Mouse (Mus musculus): ENCODE measurements at regions not wholly inside any gene's neighbourhood (a gene's known extent, or its start where the extent isn't known, plus 50 kb on each side); places are given as distances from the start of the nearest gene placed in this dataset.
A peak's percentile ranks its signal among the peaks of the same experiment; 100 is the strongest.
"Not testable (repeated sequence)": the region's sequence is repeated elsewhere in the genome, so short reads cannot be mapped to it uniquely, and the experiment has no call there.

DNA sequence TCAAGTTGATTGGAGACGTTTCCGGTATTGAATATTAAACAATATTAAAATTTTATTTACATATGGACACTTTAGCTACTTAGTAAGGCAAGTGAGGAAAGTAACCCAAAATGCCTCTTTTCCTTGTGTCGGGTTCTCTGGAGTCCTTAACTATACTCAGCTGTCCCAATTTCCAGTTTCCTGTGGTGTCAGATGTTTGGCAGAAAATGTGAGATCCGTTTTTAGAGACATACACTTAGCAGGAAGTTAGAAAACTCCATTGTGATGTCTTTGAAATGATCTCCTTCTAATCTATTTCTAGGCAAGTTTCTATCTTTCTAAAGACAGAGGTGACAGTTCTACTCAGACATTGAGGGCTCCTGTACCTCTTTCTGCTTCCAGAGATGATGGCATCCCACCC is 168.9 kb upstream of the Plcxd3 start:
- no peak for DNase-seq (ENCODE audit: low spot score in 2 of 2)

- DNase-seq (ENCODE audit: low spot score in 2 of 2): no peak
These were observed 161.9 kb upstream of the Plcxd3 start for GRCm38 (mm10) chr15:4213371-4213770.

DNA sequence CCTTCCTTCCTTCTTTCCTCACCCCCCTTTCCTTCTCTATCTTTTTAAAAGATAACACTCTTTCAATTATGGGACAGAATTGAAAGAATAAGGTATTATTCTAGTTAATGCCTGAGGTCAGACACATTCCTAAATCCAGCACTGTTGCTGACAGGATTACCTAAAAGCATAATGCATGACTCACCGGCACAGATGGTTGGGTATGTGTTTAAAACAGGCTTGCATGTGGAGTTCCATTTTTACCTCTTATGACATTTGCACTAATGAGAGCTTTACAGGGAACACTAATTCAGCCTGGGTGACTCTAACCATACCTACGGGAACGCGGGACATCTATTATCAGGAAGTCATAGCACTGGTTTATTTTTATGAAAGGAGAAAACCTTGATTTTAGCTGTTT is 156.2 kb upstream of the Plcxd3 start:
- DNase-seq (ENCODE audit: low spot score in 2 of 2): peak; percentile 20 to 50

GRCm38 (mm10) chr15:4228055-4228454 is 147.2 kb upstream of the Plcxd3 start:
- no peak for DNase-seq (ENCODE audit: low spot score in 2 of 2)

DNA sequence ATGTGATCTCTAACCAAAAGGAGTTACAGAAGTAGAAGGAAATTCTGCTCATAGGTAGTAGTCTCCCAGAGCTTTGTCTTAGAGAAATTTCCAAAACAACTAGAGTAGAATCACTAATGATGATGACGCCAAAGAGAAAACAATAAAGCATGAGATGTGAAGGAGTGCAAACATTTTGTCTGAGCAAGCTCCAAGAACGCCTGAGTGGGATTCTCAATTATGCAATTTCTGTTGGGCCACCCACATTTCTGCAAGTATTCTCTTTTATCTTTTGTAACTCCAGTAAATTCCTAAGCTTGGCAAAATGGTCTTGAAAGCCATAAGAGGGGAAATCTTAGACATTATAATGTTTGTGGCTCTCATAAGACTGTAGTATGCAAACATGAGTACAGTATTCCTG is 134.6 kb upstream of the Plcxd3 start:
- DNase-seq (ENCODE audit: low spot score in 2 of 2): no peak

DNA sequence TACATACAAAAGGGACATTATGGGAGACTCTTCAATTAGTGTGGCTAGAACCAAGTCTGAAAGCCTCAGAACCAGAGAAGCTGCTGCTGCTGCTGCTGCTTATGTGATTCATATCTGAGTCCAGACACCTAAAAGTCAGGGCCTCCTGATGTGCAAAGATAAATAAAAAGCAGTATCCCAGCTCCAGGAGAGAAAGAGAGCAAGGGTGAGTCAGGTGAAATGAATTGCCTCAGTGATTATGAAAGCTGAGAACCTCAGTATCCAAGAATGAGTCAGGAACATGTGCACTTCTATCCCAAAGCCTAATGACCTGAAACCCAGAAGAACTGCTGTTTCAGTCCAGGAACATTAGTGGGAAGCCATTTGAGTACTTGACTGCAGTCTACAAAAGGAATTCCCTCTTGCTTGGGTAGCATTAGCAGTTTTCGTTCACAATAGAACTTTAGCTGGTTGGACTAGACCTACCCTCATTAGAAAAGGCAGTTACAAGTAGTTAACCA is 127.6 kb upstream of the Plcxd3 start:
- DNase-seq (ENCODE audit: low spot score in 2 of 2): no peak

DNA sequence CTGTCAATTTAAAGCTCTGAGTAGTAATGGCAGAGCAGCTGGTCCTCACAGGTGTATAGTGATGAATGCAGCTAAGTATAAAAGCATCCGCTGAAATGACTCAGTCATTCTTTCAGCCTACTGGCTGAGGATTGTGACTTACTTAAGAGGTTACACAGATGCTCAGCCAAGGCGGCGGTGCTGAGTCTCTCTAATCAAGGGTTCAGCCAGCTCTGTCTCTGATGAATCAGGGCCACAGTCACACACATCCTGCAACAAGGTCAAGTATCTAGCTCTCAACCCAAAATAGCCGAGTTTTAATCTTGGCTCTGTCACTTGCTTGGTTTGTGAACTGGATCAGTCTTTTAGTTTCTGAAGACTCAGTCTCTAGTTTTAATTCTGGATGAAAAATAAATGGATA is 110.7 kb upstream of the Plcxd3 start:
- DNase-seq (ENCODE audit: low spot score in 2 of 2): no peak

DNA sequence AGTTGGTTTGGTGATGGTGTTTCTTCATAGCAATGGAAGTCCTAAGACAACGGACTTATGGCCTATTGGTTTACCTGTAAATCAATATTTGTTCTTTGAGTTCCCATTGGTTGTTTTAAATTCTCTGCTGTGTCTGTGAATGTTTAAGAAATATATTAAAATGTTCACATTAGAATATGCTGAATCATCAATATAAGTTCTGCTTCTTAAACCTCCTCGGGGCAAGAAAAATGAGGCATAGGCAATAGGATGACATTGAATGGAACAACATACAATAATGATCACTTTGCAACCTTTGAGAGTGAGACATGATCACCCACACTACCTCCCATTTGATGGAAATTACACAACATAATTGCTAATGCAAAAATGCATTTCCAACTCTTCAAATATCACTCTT is 105.5 kb upstream of the Plcxd3 start:
- no peak for DNase-seq (ENCODE audit: low spot score in 2 of 2)

DNA sequence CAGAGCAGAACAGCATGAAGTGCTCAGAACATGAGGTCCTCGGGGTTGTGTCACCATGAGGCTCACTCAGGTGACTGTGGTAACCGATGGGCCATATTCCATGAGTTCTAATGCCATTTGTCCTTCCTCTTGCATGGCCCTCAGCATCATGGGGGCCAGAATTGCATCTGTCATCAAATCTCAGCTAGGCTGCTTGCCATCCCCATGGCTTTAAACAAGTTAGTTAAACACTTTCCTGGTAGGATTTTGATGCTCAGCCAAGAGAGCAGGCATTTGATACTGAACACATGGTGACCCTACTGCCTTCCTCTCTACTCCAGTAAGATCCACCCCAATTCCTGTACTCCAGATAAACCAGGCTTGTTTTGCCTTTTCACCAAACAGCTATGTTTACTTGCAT is 98.3 kb upstream of the Plcxd3 start:
- DNase-seq (ENCODE audit: low spot score in 2 of 2): no peak

- DNase-seq (ENCODE audit: low spot score in 2 of 2): no peak
These were observed 67.8 kb upstream of the Plcxd3 start for GRCm38 (mm10) chr15:4307498-4307897.

DNA sequence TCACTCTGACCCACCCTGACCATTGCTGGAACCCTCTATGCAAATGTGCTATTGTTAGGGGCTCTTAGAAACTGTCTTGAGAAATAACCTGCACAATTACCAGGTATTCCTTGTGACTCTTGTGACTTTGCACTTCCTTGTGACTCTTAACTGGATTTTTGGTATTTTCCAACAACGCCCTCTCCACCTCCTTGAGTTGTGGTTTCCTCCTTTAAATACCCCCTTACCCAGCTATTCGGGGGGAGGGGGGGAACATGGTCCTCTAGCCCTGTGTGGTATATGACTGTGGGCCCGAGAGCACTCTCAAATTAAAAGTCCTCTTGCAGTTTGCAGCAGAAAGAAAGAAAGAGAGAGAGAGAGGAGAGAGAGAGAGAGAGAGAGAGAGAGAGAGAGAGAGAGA is 61.6 kb upstream of the Plcxd3 start:
- DNase-seq (ENCODE audit: low spot score in 2 of 2): not testable (repeated sequence)

DNA sequence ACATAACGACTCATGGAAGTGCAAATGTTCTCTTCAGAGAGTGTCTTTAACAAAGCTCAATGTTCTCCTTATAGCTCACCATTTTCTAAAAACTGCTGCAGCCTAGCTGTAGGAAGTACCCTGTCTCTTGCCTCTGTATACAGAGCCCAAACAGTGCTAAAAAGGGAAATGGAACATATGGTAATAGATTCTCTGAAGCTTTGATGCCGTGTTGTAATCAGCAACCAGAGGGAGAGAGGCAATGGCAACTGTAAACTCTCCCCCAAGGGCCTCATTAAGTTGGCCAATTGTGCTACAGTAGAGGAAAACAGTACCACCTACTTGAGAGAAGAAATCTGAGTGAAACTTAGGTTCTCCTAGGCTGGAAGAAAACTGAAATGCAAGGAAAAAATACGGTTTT is 59.4 kb upstream of the Plcxd3 start:
- DNase-seq (ENCODE audit: low spot score in 2 of 2): peak in 1 of 2 experiments; percentile 16
